Mouse (Mus musculus) embryonic fibroblast, embryonic 13.5 days (primary cell): ENCODE data around the gene Ankrd9. TPM values are rescaled to one million over a fixed set of nuclear protein-coding genes. Genes with fewer than 3 reads are reported as not detected.
A peak's percentile ranks its signal among the peaks of the same experiment; 100 is the strongest.

Source experiments
- H3K27ac ChIP-seq: 2 replicates; pipeline ENCODE4 v1.5.1; 2012; ENCODE audit warnings: low read length, control low read depth, inconsistent platforms; ENCODE audit not compliant: insufficient read depth
- H3K4me1 ChIP-seq: 2 replicates; pipeline ENCODE4 v1.6.1; 2011; ENCODE audit warnings: low read length; ENCODE audit not compliant: control insufficient read depth, insufficient read depth
- H3K4me3 ChIP-seq: 2 replicates; pipeline ENCODE4 v1.5.1; 2011; ENCODE audit warnings: mild to moderate bottlenecking, control low read depth, low read length; ENCODE audit not compliant: insufficient read depth
- CTCF ChIP-seq: IDR thresholded peaks from 2 replicates; pipeline ENCODE4 v1.5.1; 2011; ENCODE audit warnings: mild to moderate bottlenecking, control low read depth, low read length, moderate library complexity, borderline replicate concordance; ENCODE audit not compliant: insufficient read depth
- POLR2A ChIP-seq: IDR thresholded peaks from 2 replicates; pipeline ENCODE4 v1.6.1; 2011; ENCODE audit warnings: low read depth, mild to moderate bottlenecking, control low read depth, low read length, moderate library complexity
- polyA plus RNA-seq: library from polyadenylated mRNA; stranded (reverse); fragments of >200 nt; gene quantifications from 2 replicates; pipeline ENCODE4 v1.2.4, GENCODE M21; 2011; ENCODE audit warnings: low read depth; ENCODE audit not compliant: missing spikeins, insufficient read length

Ankrd9 gene
- polyA plus RNA-seq: 3.3 and 3.8 TPM in 2 replicates

- Histone ChIP-seq H3K4me1 (no peaks in the 10 kb centered on the region), H3K27ac (peak within 1 kb of the TSS; percentile 45; the same call in 1 of the 2 replicates), H3K4me3 (peak within 1 kb of the TSS; percentile 47)
- peak; percentile 94 for TF ChIP-seq POLR2A
- TF ChIP-seq CTCF: no peak
Measured at GRCm38 (mm10) chr12:110978607-110979406, at the start of gene Ankrd9. TSS of gene Ankrd9 (minus strand) at chr12:110979040.

- TF ChIP-seq CTCF (no peak), POLR2A (no peak)
- Histone ChIP-seq H3K4me1 (no peaks in the 10 kb centered on the region; the same call in 1 of the 2 replicates), H3K4me3 (no peak overlapping the region), H3K27ac (no peak overlapping the region)
Measured at GRCm38 (mm10) chr12:111021577-111021976, 42.7 kb upstream of the Ankrd9 start.

- Histone ChIP-seq H3K4me1 (no peaks in the 10 kb centered on the region), H3K4me3 (no peak overlapping the region), H3K27ac (no peak overlapping the region)
- TF ChIP-seq POLR2A (no peak), CTCF (no peak)
Measured at GRCm38 (mm10) chr12:111021138-111021537, 42.3 kb upstream of the Ankrd9 start.

GRCm38 (mm10) chr12:111019086-111019485 is 40.2 kb upstream of the Ankrd9 start:
- no peak overlapping the region for H3K27ac ChIP-seq
- TF ChIP-seq CTCF (no peak), POLR2A (no peak)
- no peaks in the 10 kb centered on the region for H3K4me1 ChIP-seq
- H3K4me3 ChIP-seq: no peak overlapping the region

- Histone ChIP-seq H3K4me1 (no peaks in the 10 kb centered on the region), H3K27ac (no peak overlapping the region), H3K4me3 (no peak overlapping the region)
- TF ChIP-seq CTCF (no peak), POLR2A (no peak)
Measured at GRCm38 (mm10) chr12:111018068-111018467, 39.2 kb upstream of the Ankrd9 start.

GRCm38 (mm10) chr12:111016807-111017206 is 38.0 kb upstream of the Ankrd9 start:
- H3K27ac ChIP-seq: no peak overlapping the region
- no peaks in the 10 kb centered on the region for H3K4me1 ChIP-seq
- H3K4me3 ChIP-seq: no peak overlapping the region
- no peak for TF ChIP-seq CTCF
- no peak for TF ChIP-seq POLR2A

GRCm38 (mm10) chr12:111009615-111010257 is 30.9 kb upstream of the Ankrd9 start:
- Histone ChIP-seq H3K27ac (no peak overlapping the region), H3K4me3 (no peak overlapping the region)
- TF ChIP-seq POLR2A (no peak), CTCF (no peak)

GRCm38 (mm10) chr12:111008500-111009490 is 30.0 kb upstream of the Ankrd9 start:
- H3K4me3 ChIP-seq: no peak overlapping the region
- no peaks in the 10 kb centered on the region for H3K4me1 ChIP-seq
- TF ChIP-seq CTCF (no peak), POLR2A (no peak)
- no peak overlapping the region for H3K27ac ChIP-seq

More at GRCm38 (mm10) chr12:111009615-111010257, 30.9 kb upstream of the Ankrd9 start:
- no peaks in the 10 kb centered on the region for H3K4me1 ChIP-seq
